Mouse (Mus musculus): Measurements from ENCODE around the gene Fblim1.

Fblim1 gene

GRCm38 (mm10) chr4:141624983-141625773 lies 19.3 kb upstream of the Fblim1 start:
- peak; percentile 61 for DNase-seq

GRCm38 (mm10) chr4:141624134-141624533 lies 18.2 kb upstream of the Fblim1 start:
- DNase-seq = no peak

GRCm38 (mm10) chr4:141623666-141624065 lies 17.8 kb upstream of the Fblim1 start, which contains the start of gene Slc25a34:
TSS of gene Slc25a34 (minus strand) at chr4:141623821.
- peak; percentile 95 for DNase-seq

GRCm38 (mm10) chr4:141623037-141623436 lies 17.1 kb upstream of the Fblim1 start:
- peak; percentile 86 for DNase-seq

- DNase-seq = no peak
These were observed 16.7 kb upstream of the Fblim1 start for GRCm38 (mm10) chr4:141622580-141622979.

- DNase-seq = no peak
These were observed 16.2 kb upstream of the Fblim1 start for GRCm38 (mm10) chr4:141622091-141622490.

GRCm38 (mm10) chr4:141621297-141621696 lies 15.4 kb upstream of the Fblim1 start:
- DNase-seq = no peak

GRCm38 (mm10) chr4:141619299-141619883 lies 13.5 kb upstream of the Fblim1 start:
- DNase-seq = no peak

GRCm38 (mm10) chr4:141618565-141619243 lies 12.8 kb upstream of the Fblim1 start, which contains the start of gene Tmem82:
TSS of gene Tmem82 (minus strand) at chr4:141618633.
- no peak for DNase-seq

GRCm38 (mm10) chr4:141617863-141618564 lies 12.1 kb upstream of the Fblim1 start:
- DNase-seq = peak; percentile 87

- DNase-seq = peak; percentile 72
These were observed 11.4 kb upstream of the Fblim1 start for GRCm38 (mm10) chr4:141617299-141617698.

- no peak for DNase-seq
These were observed 10.9 kb upstream of the Fblim1 start for GRCm38 (mm10) chr4:141616811-141617210.

GRCm38 (mm10) chr4:141614946-141615345 lies 9.1 kb upstream of the Fblim1 start:
- DNase-seq = no peak

- no peak for DNase-seq
These were observed 3.6 kb upstream of the Fblim1 start for GRCm38 (mm10) chr4:141609538-141609937.

- DNase-seq = no peak
These were observed 475 bp downstream of the Fblim1 start for GRCm38 (mm10) chr4:141605421-141605820.

- peak; percentile 83 for DNase-seq
These were observed 1.4 kb downstream of the Fblim1 start for GRCm38 (mm10) chr4:141604493-141604892.

GRCm38 (mm10) chr4:141603921-141604320 lies 2.0 kb downstream of the Fblim1 start:
- no peak for DNase-seq

- DNase-seq = no peak
These were observed 3.2 kb downstream of the Fblim1 start for GRCm38 (mm10) chr4:141602523-141603223.

- no peak for DNase-seq
These were observed 4.6 kb downstream of the Fblim1 start for GRCm38 (mm10) chr4:141601148-141601862.

- no peak for DNase-seq
These were observed 5.5 kb downstream of the Fblim1 start for GRCm38 (mm10) chr4:141600364-141600763.

GRCm38 (mm10) chr4:141599251-141600141 lies 6.4 kb downstream of the Fblim1 start:
- DNase-seq = no peak

Measured in kidney, adult 11 months (tissue).